Mouse (Mus musculus) embryonic fibroblast, embryonic 13.5 days (primary cell): ENCODE measurements around the gene Otud3.

Experiments
- CTCF ChIP-seq: IDR thresholded peaks from 2 replicates; pipeline ENCODE4 v1.5.1; 2011; ENCODE audit warnings: mild to moderate bottlenecking, control low read depth, low read length, moderate library complexity, borderline replicate concordance; ENCODE audit not compliant: insufficient read depth
- POLR2A ChIP-seq: IDR thresholded peaks from 2 replicates; pipeline ENCODE4 v1.6.1; 2011; ENCODE audit warnings: low read depth, mild to moderate bottlenecking, control low read depth, low read length, moderate library complexity

DNA sequence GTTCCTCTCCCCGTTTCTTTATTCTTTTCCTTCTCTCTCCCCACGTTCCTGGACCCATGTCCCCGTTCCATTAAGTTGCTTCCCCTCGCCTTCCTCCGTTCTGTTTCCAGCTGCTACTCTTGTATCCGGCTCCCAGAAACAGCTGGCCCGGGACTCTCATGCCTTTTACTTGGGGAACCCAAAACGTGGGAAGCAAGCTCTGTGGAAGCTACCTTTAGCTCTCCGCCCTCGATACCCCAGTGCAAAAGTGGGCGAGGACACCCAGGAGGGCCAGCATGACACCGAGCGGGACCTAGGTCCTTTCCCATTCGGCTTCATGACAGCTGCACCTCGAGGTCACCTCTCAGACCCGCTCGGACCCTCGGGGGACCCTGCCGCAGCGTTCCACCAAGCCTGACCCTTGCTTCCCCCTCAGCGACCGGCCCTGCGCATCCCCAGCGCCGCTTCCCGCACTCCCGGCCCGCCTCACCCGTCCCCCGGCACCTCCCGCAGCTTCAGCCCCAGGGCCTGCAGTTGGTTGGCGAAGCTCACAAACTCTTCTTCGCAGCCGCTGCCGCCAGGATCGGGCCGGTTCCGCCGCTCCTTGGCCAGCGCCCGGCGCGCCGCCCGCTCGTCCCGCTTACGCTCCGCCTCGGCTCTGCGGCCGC lies 481 bp downstream of the Otud3 start:
- TF ChIP-seq POLR2A, result no peak
- TF ChIP-seq CTCF, result no peak
